Mouse (Mus musculus) small intestine, adult 2 months (tissue): ENCODE data around the gene Slc1a6. TPM values are rescaled to one million over a fixed set of nuclear protein-coding genes. Genes with fewer than 3 reads are reported as not detected.
A peak's percentile ranks its signal among the peaks of the same experiment; 100 is the strongest.

ENCODE experiments used
- H3K27ac ChIP-seq: fragments of 200-500 bp; 2 replicates; pipeline ENCODE4 v1.5.1; 2012; ENCODE audit warnings: low read depth, low read length, control low read depth, inconsistent platforms; ENCODE audit not compliant: insufficient read depth
- H3K27me3 ChIP-seq: fragments of 200-500 bp; 2 replicates; pipeline ENCODE4 v1.6.1; 2012; ENCODE audit warnings: mild to moderate bottlenecking, moderate library complexity, low read length, inconsistent platforms; ENCODE audit not compliant: control insufficient read depth, insufficient read depth
- H3K36me3 ChIP-seq: fragments of 200-500 bp; 2 replicates; pipeline ENCODE4 v1.6.1; 2012; ENCODE audit warnings: mild to moderate bottlenecking, low read length, control low read depth, inconsistent platforms; ENCODE audit not compliant: control insufficient read depth, insufficient read depth
- H3K4me1 ChIP-seq: fragments of 200-500 bp; 2 replicates; pipeline ENCODE4 v1.6.1; 2012; ENCODE audit warnings: low read length, inconsistent platforms, mixed read lengths; ENCODE audit not compliant: control insufficient read depth, insufficient read depth, insufficient read length
- H3K4me3 ChIP-seq: fragments of 200-500 bp; 2 replicates; pipeline ENCODE4 v1.5.1; 2012; ENCODE audit warnings: low read depth, mild to moderate bottlenecking, control low read depth, inconsistent platforms, low read length, moderate library complexity
- CTCF ChIP-seq: fragments of 200-500 bp; IDR thresholded peaks from 2 replicates; pipeline ENCODE4 v1.5.1; 2012; ENCODE audit warnings: low read depth, mild to moderate bottlenecking, control low read depth, inconsistent platforms, low read length, moderate library complexity, mixed read lengths; ENCODE audit not compliant: insufficient replicate concordance, insufficient read length; ENCODE audit errors: extremely low read depth
- POLR2A ChIP-seq: fragments of 200-500 bp; IDR thresholded peaks from 2 replicates; pipeline ENCODE4 v1.6.1; 2012; ENCODE audit warnings: low read depth, mild to moderate bottlenecking, control low read depth, inconsistent platforms, low read length, moderate library complexity
- WGBS: fragments of 180-500 bp; shearing (Covaris S2); methylation state at CpG from one replicate; pipeline ENCODE4 v1.1.7; 2018; 5-methylcytosine and 5-hydroxymethylcytosine counted together
- polyA plus RNA-seq: library from polyadenylated mRNA; depleted of rRNA; stranded (reverse); fragments of >200 nt; gene quantifications from 2 replicates; pipeline ENCODE4 v1.2.3, GENCODE M21; 2012; rRNA removed

Gene Slc1a6
- polyA plus RNA-seq, result 0.09 TPM in 1 of 2 replicates, not detected in the other

DNA sequence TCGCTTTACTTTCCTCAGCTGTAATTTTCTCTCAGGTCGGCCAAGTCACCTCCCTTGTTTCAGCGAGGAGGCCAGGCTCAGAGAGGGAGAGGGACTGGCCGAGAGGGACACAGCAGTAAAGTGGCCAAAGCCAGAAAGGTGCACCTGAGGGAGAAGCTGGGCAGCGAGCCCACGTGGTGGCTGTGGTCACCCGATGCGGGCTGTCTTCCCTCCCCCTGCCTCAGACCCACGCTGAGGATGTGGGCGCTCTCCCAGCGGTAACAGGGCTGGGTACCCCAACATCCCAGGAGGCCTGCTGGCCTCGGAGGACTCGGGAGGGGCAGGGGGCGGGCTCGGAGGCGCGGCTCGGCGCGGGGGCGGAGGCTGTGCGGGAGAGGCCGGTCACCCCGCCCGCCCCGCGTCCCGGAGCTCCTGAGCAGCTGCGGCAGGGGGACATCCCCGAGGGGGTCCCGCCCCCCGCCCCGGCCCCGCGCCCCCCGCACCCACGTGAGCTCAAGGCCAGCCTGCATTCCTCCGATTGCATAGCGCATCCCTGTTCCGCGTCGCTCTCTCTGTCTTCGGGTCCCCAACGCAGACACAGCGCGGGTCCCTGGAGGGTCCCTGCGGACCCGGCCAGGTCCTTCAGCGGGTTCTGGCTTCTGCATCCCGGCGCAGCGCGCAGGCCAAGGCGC, at the start of gene Slc1a6:
Gene Slc1a6, plus strand, starts transcription at position 516 of the 671 bp plus-strand sequence.
- Histone ChIP-seq H3K27me3 (peaks cover 6% of the 10 kb centered on the region), H3K4me1 (peaks cover 6% of the 10 kb centered on the region; the same call in 1 of the 2 replicates), H3K36me3 (no peaks in the 10 kb centered on the region), H3K27ac (no peak within 1 kb of the TSS), H3K4me3 (peak within 1 kb of the TSS; percentile 66)
- no peak for TF ChIP-seq POLR2A
- TF ChIP-seq CTCF, result no peak
- WGBS, result 2% methylated on average over 53 of the region's 54 CpGs

DNA sequence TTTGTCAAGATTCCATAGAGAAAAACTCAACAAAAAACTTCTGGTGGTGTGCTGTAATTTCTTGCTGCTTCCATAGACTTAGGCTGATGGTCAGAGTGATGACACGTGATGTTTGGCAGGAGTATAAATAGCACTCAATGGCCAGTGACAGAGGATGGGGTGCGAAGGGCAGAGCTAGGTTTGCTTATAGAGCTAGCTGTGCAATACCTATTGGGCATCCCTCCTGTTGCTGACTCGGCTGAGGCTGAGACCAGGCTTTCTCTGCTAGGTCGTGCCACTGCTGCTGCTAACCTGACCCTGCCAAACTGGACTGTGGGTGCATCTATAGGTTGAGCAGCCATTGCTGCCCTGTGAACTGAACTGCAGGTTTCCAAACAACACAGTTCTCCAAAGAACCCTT, 40.5 kb upstream of the Slc1a6 start:
- Histone ChIP-seq H3K27ac (no peak overlapping the region), H3K4me1 (no peaks in the 10 kb centered on the region), H3K27me3 (no peaks in the 10 kb centered on the region), H3K36me3 (no peaks in the 10 kb centered on the region), H3K4me3 (no peak overlapping the region)
- TF ChIP-seq POLR2A (no peak), CTCF (no peak)
- WGBS, result 73% methylated on average over 4 of the region's 4 CpGs

DNA sequence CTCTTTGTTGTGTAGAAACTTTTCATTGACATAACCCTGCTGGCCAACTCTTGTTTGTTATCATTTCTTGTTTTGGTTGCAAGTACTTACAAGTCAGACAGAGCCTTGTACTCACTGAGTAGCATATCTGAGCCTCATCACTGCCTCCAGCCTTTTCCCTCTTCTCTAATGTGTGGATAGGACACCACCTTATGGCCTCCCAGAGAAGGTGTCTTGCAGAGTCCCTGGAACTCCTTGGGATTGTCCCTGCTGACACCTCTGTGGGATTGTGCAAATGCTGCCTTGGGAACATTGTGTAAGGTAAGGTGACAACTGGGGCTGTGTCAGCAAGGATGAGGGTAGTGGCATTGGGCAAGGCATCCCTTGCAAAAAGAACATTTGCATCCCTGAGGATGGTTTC, 36.6 kb upstream of the Slc1a6 start:
- TF ChIP-seq POLR2A (no peak), CTCF (no peak)
- H3K4me3 ChIP-seq, result no peak overlapping the region
- 0 out of 2 replicates have a peak, but pooled peaks cover 4% of the 10 kb centered on the region for H3K4me1 ChIP-seq
- no peaks in the 10 kb centered on the region for H3K27me3 ChIP-seq
- no peaks in the 10 kb centered on the region for H3K36me3 ChIP-seq
- no peak overlapping the region for H3K27ac ChIP-seq

DNA sequence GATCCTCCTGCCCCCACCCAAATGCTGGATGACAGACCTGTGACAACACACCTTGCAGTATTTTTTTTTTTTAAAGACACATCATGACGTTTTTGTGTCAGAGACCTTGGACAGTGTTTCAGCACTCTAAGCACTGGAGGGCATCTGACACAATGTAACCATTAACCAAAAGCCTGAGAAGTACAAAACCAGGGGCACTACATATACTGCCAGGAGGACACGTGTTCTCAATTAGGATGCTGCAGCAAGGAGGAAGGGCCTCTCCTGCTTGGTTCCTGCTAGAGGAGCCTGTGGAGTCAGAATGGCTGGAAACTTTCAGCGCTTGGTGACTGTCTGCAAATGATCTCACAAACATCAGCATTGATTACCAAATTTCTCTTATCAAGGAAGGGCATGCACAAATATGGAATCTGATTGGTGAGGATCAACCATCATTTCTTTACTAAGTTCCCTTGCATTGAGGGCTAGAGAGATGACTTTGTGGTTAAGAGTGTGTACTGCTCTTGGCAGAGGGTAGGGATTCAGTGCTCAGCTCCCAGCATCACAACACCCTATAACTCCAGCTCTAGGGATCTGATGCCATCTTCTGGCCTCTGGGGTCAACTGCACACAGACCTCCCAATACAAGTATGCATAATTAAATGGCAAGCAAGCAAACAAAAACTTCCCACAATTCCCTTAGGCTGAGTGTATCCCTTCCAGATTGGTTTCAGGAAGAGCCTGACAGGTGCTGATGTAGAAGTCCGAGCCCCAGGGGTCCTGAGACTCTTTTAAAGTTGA, 34.7 kb upstream of the Slc1a6 start:
- Histone ChIP-seq H3K4me1 (0 out of 2 replicates have a peak, but pooled peaks cover 4% of the 10 kb centered on the region), H3K27me3 (no peaks in the 10 kb centered on the region), H3K27ac (no peak overlapping the region), H3K36me3 (no peaks in the 10 kb centered on the region), H3K4me3 (no peak overlapping the region)
- TF ChIP-seq POLR2A, result no peak
- no peak for TF ChIP-seq CTCF
- 37% methylated on average over 4 of the region's 4 CpGs for WGBS

DNA sequence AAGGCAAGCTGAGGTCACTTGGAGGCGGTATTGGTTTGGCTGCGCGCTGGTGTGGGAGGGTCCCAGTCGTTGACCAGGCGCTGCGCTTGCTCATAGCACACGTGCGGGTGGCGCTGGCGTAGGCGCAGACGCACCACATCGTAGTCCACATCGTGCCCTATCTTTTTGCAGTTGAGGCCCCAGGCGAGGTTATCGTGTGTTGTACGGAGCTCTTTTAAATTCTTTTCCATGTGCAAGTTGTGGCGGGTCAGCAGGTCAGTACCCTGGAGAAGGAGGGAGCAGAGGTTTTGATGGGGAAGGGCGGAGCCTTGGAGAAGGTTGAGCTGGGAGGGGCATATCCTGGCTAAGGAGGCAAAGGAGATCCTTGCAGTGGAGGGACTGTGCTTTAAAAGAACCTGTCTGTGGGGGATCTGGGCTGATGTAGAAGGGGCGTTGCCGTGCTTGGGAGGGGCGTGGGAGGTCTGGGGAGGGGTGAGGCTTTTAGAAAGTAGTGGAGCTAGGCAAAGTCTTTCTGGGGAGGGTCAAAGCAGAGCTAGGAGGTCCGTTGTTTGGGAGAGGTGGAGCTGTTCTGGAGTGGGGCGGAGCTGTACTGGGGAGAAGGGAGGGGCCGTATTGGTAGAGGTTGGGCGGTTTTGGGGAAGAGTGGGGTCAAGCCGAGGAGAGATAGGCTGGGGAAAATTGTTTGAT, 33.1 kb upstream of the Slc1a6 start:
- no peaks in the 10 kb centered on the region for H3K36me3 ChIP-seq
- 5% methylated on average over 27 of the region's 27 CpGs for WGBS
- TF ChIP-seq CTCF, result no peak
- no peak for TF ChIP-seq POLR2A
- no peak overlapping the region for H3K27ac ChIP-seq
- H3K4me1 ChIP-seq, result peaks cover 5% of the 10 kb centered on the region; the same call in 1 of the 2 replicates
- H3K27me3 ChIP-seq, result no peaks in the 10 kb centered on the region
- peak overlapping the region; percentile 35 for H3K4me3 ChIP-seq

DNA sequence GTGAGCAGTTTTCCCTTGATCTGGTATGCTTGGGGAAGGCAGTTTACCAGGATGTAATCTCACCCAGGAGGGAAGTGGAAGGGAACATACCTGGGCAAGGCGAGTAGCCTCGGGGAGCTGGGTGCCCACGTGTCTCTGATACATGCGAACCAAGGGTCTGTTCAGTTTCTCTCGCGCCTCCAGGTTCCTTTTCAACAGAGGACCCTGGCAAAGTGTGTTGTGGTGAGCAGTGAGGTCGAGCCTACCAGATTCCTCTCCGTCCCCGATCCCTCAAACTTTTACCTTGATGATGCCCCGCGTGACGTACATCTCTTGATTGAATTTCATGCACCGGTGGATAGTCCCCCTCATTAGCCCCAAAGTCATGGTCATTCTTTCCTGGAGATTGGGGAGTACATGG, 32.1 kb upstream of the Slc1a6 start:
- Histone ChIP-seq H3K4me3 (no peak overlapping the region), H3K27ac (no peak overlapping the region), H3K36me3 (no peaks in the 10 kb centered on the region), H3K27me3 (no peaks in the 10 kb centered on the region), H3K4me1 (peaks cover 11% of the 10 kb centered on the region)
- WGBS, result 76% methylated on average over 13 of the region's 13 CpGs
- TF ChIP-seq POLR2A, result no peak
- no peak for TF ChIP-seq CTCF

DNA sequence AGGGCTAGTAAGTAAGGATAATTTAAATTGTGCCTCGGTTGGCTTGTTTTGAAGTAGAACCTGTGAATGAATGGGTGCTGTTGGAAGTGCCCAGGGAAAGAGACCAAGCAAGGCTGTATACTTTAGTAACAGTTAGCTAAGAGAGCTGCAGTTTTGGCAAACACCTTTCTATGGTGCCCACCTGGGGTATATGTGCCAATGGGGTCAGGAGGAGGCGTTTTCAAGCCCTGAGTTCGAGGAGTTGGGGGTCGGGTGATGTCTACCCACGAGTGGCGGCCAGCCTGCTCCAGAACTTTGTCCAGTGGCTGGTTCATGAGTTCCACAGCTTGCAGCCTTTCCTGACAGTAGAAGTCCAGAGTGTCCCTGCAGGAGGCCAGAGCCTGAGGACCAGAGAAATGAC, 31.4 kb upstream of the Slc1a6 start:
- no peak for TF ChIP-seq CTCF
- TF ChIP-seq POLR2A, result no peak
- H3K27ac ChIP-seq, result no peak overlapping the region
- peaks cover 11% of the 10 kb centered on the region for H3K4me1 ChIP-seq
- no peaks in the 10 kb centered on the region for H3K27me3 ChIP-seq
- no peak overlapping the region for H3K4me3 ChIP-seq
- 84% methylated on average over 6 of the region's 6 CpGs for WGBS
- no peaks in the 10 kb centered on the region for H3K36me3 ChIP-seq
